Mouse (Mus musculus): ENCODE measurements at regions not wholly inside any gene's neighbourhood (a gene's known extent, or its start where the extent isn't known, plus 50 kb on each side); places are given as distances from the start of the nearest gene placed in this dataset.

DNA sequence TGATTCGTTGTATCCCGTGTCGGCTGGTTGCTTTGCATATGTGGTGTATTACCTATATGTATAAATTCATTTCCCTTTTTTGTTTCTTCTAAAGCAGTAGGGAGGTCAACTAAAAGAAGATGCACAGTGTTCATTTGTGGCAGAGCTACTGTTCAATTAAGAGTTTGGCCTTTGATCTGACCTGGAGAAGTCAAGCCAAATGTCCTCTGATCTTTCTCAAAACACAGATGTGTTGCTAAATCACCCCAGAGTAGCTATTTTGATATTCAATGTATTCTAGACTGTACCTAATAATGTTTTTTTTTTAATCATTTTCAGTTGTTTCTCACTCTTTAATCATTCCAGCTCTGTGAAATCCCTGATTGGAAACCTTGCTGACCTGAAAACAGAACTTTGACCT, 87.9 kb upstream of the Elovl6 start:
- TF ChIP-seq CTCF (IDR thresholded peaks at IDR 0.05; ENCODE audit: low read depth) = no peak
- H3K9ac ChIP-seq (ENCODE audit: low read depth, low read length) = no peak overlapping the region
- no peaks in the 10 kb centered on the region for H3K27me3 ChIP-seq (replicated peaks; ENCODE audit: control insufficient read depth, insufficient read depth, low read length)
- ATAC-seq = no peak
- no peak overlapping the region for H3K4me2 ChIP-seq (replicated peaks; ENCODE audit: low read depth)
- no peaks in the 10 kb centered on the region for H3K9me3 ChIP-seq (ENCODE audit: control insufficient read depth)
- no peaks in the 10 kb centered on the region for H3K36me3 ChIP-seq (ENCODE audit: control insufficient read depth, insufficient read depth)
- H3K4me1 ChIP-seq (replicated peaks; ENCODE audit: control insufficient read depth, insufficient read depth, low read length) = no peaks in the 10 kb centered on the region
- 94% methylated on average over 3 of the region's 3 CpGs for WGBS
- no peak overlapping the region for H3K4me3 ChIP-seq (ENCODE audit: low read depth, low read length)
- no peak overlapping the region for H3K27ac ChIP-seq (ENCODE audit: low read depth, low read length)

DNA sequence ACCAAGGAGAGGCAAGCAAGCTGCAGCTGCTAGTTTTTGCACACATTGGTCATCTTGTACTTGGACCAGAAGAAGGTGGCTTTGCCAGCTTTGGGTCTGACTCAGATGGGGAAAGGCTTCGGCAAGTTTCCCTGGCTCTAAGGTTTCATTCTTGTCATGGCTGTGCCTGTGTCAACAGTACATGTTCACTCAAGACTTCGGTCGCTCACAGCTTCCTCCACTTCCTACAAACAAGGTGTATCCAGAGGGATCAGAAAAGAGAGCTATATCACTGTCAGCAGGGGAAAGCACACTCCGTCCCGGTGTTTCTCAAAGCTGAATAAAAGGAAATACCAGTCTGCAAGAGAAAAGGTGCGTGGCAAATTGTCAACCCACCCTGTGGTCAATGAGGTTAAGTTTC, 86.2 kb upstream of the Elovl6 start:
- H3K9ac ChIP-seq (ENCODE audit: low read depth, low read length) = no peak overlapping the region
- H3K4me1 ChIP-seq (replicated peaks; ENCODE audit: control insufficient read depth, insufficient read depth, low read length) = no peaks in the 10 kb centered on the region
- no peak overlapping the region for H3K4me3 ChIP-seq (ENCODE audit: low read depth, low read length)
- H3K4me2 ChIP-seq (replicated peaks; ENCODE audit: low read depth) = no peak overlapping the region
- 83% methylated on average over 6 of the region's 6 CpGs for WGBS
- no peaks in the 10 kb centered on the region for H3K36me3 ChIP-seq (ENCODE audit: control insufficient read depth, insufficient read depth)
- no peak overlapping the region for H3K27ac ChIP-seq (ENCODE audit: low read depth, low read length)
- no peaks in the 10 kb centered on the region for H3K9me3 ChIP-seq (ENCODE audit: control insufficient read depth)
- TF ChIP-seq CTCF (IDR thresholded peaks at IDR 0.05; ENCODE audit: low read depth) = no peak
- H3K27me3 ChIP-seq (replicated peaks; ENCODE audit: control insufficient read depth, insufficient read depth, low read length) = no peaks in the 10 kb centered on the region
- no peak for ATAC-seq

DNA sequence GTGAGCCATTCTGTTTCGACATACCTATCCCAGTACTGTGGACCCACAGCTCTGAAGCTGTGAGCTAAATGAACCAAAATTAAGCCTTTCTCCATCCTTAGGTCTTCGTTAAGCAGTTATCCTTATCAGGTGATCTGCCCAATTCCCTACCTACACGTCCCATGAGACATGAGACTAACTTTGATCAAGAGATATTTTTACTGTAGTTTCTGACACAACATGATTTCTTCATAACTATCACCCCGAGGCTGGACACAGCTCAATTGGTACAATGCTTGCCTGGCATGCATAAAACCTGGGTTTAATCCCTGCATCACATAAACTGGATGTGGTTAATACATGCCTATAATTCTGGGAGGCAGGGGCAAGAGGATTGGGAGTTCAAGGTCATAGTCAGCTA, 82.2 kb upstream of the Elovl6 start:
- no peaks in the 10 kb centered on the region for H3K36me3 ChIP-seq (ENCODE audit: control insufficient read depth, insufficient read depth)
- no peak overlapping the region for H3K27ac ChIP-seq (ENCODE audit: low read depth, low read length)
- ATAC-seq = no peak
- H3K9me3 ChIP-seq (ENCODE audit: control insufficient read depth) = no peaks in the 10 kb centered on the region
- H3K4me3 ChIP-seq (ENCODE audit: low read depth, low read length) = no peak overlapping the region
- H3K4me1 ChIP-seq (replicated peaks; ENCODE audit: control insufficient read depth, insufficient read depth, low read length) = no peaks in the 10 kb centered on the region
- no peak overlapping the region for H3K9ac ChIP-seq (ENCODE audit: low read depth, low read length)
- 87% methylated on average over 4 of the region's 4 CpGs for WGBS
- TF ChIP-seq CTCF (IDR thresholded peaks at IDR 0.05; ENCODE audit: low read depth) = no peak
- no peak overlapping the region for H3K4me2 ChIP-seq (replicated peaks; ENCODE audit: low read depth)
- H3K27me3 ChIP-seq (replicated peaks; ENCODE audit: control insufficient read depth, insufficient read depth, low read length) = no peaks in the 10 kb centered on the region

DNA sequence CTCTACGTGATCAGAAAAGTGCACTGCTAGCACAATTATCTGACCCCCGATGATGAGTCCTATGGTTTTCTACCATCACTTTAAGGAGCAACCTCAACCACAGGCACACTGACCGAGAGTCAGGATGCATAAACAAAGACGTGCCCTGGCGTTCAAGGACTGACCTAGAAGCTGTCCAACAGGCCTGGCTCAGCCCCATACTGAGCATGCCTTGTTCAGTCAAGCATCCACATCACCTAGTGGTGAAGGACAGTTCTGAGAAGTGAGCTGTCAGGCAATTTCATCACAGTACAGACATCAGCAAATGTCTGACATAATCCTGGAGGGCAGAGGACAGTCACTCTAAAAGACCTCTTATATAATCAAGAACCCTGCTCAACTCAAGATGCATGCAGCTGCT, 81.5 kb upstream of the Elovl6 start:
- no peak for TF ChIP-seq CTCF (IDR thresholded peaks at IDR 0.05; ENCODE audit: low read depth)
- Histone ChIP-seq H3K9ac (ENCODE audit: low read depth, low read length) (no peak overlapping the region), H3K27me3 (replicated peaks; ENCODE audit: control insufficient read depth, insufficient read depth, low read length) (no peaks in the 10 kb centered on the region), H3K27ac (ENCODE audit: low read depth, low read length) (no peak overlapping the region), H3K4me3 (ENCODE audit: low read depth, low read length) (no peak overlapping the region), H3K9me3 (ENCODE audit: control insufficient read depth) (no peaks in the 10 kb centered on the region), H3K36me3 (ENCODE audit: control insufficient read depth, insufficient read depth) (no peaks in the 10 kb centered on the region), H3K4me1 (replicated peaks; ENCODE audit: control insufficient read depth, insufficient read depth, low read length) (no peaks in the 10 kb centered on the region), H3K4me2 (replicated peaks; ENCODE audit: low read depth) (no peak overlapping the region)
- ATAC-seq = no peak
- WGBS = 71% methylated on average over 5 of the region's 5 CpGs

DNA sequence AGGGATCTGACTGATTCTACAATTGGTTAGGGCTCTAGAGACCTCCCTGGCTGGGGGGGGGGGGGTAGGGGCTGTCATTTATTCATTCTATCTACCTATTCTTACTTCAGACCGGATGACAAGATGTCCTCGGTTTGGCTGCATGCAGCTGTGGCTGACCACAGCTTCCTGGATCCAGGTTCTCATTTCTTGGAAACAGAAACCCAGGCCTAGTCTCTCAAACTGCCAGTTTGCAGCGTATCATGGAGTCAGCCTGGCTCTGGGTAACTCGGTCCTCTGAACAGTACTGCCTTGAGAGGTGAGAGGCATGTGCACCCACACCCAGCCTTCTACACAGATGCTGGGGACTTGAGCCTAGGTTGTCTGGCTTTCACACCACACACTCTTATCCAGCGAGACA, 62.1 kb upstream of the Elovl6 start:
- 0 out of 2 replicates have a peak, but pooled peaks cover 7% of the 10 kb centered on the region for H3K9me3 ChIP-seq (ENCODE audit: control insufficient read depth)

DNA sequence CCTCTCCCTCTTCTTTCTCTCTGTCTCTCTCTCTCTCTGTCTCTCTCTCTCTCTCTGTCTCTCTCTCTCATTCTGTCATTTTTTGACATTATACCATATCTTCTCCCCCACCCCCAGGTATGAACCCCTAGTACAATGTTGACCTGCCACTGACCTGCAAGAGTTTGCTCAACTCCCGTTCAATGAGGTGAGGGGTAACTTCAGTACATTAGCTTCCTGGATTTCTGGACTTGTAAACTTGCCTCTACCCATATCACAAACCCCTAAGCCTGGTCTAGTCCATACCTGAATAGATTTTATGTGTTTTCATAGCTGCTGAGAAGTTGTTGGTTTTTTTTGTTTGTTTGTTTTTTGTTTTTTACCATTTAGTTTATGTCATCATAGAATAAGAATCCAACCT, 60.8 kb upstream of the Elovl6 start:
- no peak for TF ChIP-seq CTCF (IDR thresholded peaks at IDR 0.05; ENCODE audit: low read depth)
- H3K4me3 ChIP-seq (ENCODE audit: low read depth, low read length) = no peak overlapping the region
- no peaks in the 10 kb centered on the region for H3K36me3 ChIP-seq (ENCODE audit: control insufficient read depth, insufficient read depth)
- H3K4me1 ChIP-seq (replicated peaks; ENCODE audit: control insufficient read depth, insufficient read depth, low read length) = no peaks in the 10 kb centered on the region
- H3K9me3 ChIP-seq (ENCODE audit: control insufficient read depth) = 0 out of 2 replicates have a peak, but pooled peaks cover 7% of the 10 kb centered on the region
- 55% methylated on average over 1 of the region's 1 CpGs for WGBS
- no peak for ATAC-seq
- no peak overlapping the region for H3K4me2 ChIP-seq (replicated peaks; ENCODE audit: low read depth)
- no peak overlapping the region for H3K27ac ChIP-seq (ENCODE audit: low read depth, low read length)
- no peaks in the 10 kb centered on the region for H3K27me3 ChIP-seq (replicated peaks; ENCODE audit: control insufficient read depth, insufficient read depth, low read length)
- H3K9ac ChIP-seq (ENCODE audit: low read depth, low read length) = no peak overlapping the region

More for the DNA sequence above, 62.1 kb upstream of the Elovl6 start:
- ATAC-seq = no peak
- no peak overlapping the region for H3K27ac ChIP-seq (ENCODE audit: low read depth, low read length)
- no peak overlapping the region for H3K9ac ChIP-seq (ENCODE audit: low read depth, low read length)
- no peak for TF ChIP-seq CTCF (IDR thresholded peaks at IDR 0.05; ENCODE audit: low read depth)
- H3K4me1 ChIP-seq (replicated peaks; ENCODE audit: control insufficient read depth, insufficient read depth, low read length) = no peaks in the 10 kb centered on the region
- no peaks in the 10 kb centered on the region for H3K27me3 ChIP-seq (replicated peaks; ENCODE audit: control insufficient read depth, insufficient read depth, low read length)
- H3K4me2 ChIP-seq (replicated peaks; ENCODE audit: low read depth) = no peak overlapping the region
- no peak overlapping the region for H3K4me3 ChIP-seq (ENCODE audit: low read depth, low read length)
- 84% methylated on average over 5 of the region's 5 CpGs for WGBS
- H3K36me3 ChIP-seq (ENCODE audit: control insufficient read depth, insufficient read depth) = no peaks in the 10 kb centered on the region

DNA sequence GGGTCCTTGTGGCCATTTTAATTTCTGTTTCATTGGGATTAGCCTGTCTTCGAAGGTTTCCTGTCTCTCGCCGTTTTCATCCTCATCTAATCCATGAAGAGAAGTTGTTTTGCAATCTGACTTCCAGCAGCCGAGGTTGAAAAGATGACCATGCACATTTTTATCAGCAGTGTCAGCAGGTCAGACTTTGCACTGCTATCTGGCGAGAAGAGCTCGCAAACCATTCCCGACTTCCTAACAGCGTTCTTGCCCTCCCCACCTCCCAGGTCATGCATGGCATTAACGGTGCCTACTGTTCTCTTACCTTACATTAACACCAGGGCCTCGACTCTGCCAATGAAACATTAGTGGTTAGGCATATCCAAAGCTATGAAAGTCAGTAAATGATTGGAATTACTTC, 60.1 kb upstream of the Elovl6 start:
- H3K27ac ChIP-seq (ENCODE audit: low read depth, low read length) = no peak overlapping the region
- no peaks in the 10 kb centered on the region for H3K4me1 ChIP-seq (replicated peaks; ENCODE audit: control insufficient read depth, insufficient read depth, low read length)
- peak; percentile 47; the same call in 1 of the 2 replicates for ATAC-seq
- 56% methylated on average over 10 of the region's 10 CpGs for WGBS
- no peak for TF ChIP-seq CTCF (IDR thresholded peaks at IDR 0.05; ENCODE audit: low read depth)
- no peaks in the 10 kb centered on the region for H3K36me3 ChIP-seq (ENCODE audit: control insufficient read depth, insufficient read depth)
- no peak overlapping the region for H3K9ac ChIP-seq (ENCODE audit: low read depth, low read length)
- H3K27me3 ChIP-seq (replicated peaks; ENCODE audit: control insufficient read depth, insufficient read depth, low read length) = no peaks in the 10 kb centered on the region
- no peak overlapping the region for H3K4me3 ChIP-seq (ENCODE audit: low read depth, low read length)
- H3K9me3 ChIP-seq (ENCODE audit: control insufficient read depth) = 0 out of 2 replicates have a peak, but pooled peaks cover 7% of the 10 kb centered on the region
- no peak overlapping the region for H3K4me2 ChIP-seq (replicated peaks; ENCODE audit: low read depth)

Data from intestine, postnatal 0 days (tissue).